Mouse (Mus musculus) cerebellum, postnatal 4 days (tissue): ENCODE data around the gene Ephb2.

Experiments
- DNase-seq, 2 experiments: peaks; one replicate each; pipeline ENCODE4 v3.0.0; 2022; ENCODE audit warnings: low spot score in 2 of 2, mixed read lengths in 1 of 2

The Ephb2 gene

GRCm38 (mm10) chr4:136602018-136602554 lies 233.7 kb downstream of the Ephb2 start:
- peak in 1 of 2 experiments; percentile 40 for DNase-seq

GRCm38 (mm10) chr4:136601476-136601875 lies 234.3 kb downstream of the Ephb2 start:
- DNase-seq = peak; percentile 34 to 73

- no peak for DNase-seq
Observed at GRCm38 (mm10) chr4:136600536-136600935, 235.3 kb downstream of the Ephb2 start.

- no peak for DNase-seq
Observed at GRCm38 (mm10) chr4:136599869-136600268, 235.9 kb downstream of the Ephb2 start.

- no peak for DNase-seq
Observed at GRCm38 (mm10) chr4:136598268-136598876, 237.4 kb downstream of the Ephb2 start.
